In genomic region chr6:50110379-50110941, GRCm38 (mm10) we compare ENCODE assay signal across 8 mouse cellular contexts. TPM values are rescaled to one million over a fixed set of nuclear protein-coding genes. Genes with fewer than 3 reads are reported as not detected.
DNase-seq lines count a peak whose midpoint lies in the region; ATAC-seq and TF ChIP-seq lines count a peak whose summit lies in the region.

No protein-coding gene starts in this region.

- H3K4me2 ChIP-seq in liver, embryonic 12.5 days = peak overlapping the region; percentile 87
- H3K4me2 ChIP-seq in stomach, postnatal 0 days (replicated peaks; ENCODE audit: low read depth) = peak overlapping the region; percentile 94

- peaks cover 14% of the 10 kb centered on the region for H3K27me3 ChIP-seq in hindbrain, embryonic 10.5 days (ENCODE audit: insufficient read depth, poor library complexity, severe bottlenecking)
- peaks cover 35% of the 10 kb centered on the region for H3K27me3 ChIP-seq in liver, embryonic 12.5 days (replicated peaks)
- no peaks in the 10 kb centered on the region for H3K27me3 ChIP-seq in stomach, postnatal 0 days (ENCODE audit: control insufficient read depth, insufficient read depth, low read length)

- peak; percentile 31 to 61 for DNase-seq in heart, adult 18-20 months
- no peak for DNase-seq in heart, adult 8-10 months (ENCODE audit: low spot score)
- DNase-seq in Muller cell, postnatal 12 days (ENCODE audit: inconsistent ontology term) = peak; percentile 55
- peak; percentile 59 for DNase-seq in hindbrain, embryonic 10.5 days (ENCODE audit: low spot score)
- peak; percentile 66 for DNase-seq in neural tube, embryonic 10.5 days (ENCODE audit: extremely low spot score, low spot score)
- peak; percentile 57 for DNase-seq in stomach, postnatal 0 days (ENCODE audit: low spot score)

- no peaks in the 10 kb centered on the region for H3K4me1 ChIP-seq in embryonic fibroblast, embryonic 13.5 days (ENCODE audit: control insufficient read depth, insufficient read depth, low read length)
- peaks cover 32% of the 10 kb centered on the region for H3K4me1 ChIP-seq in hindbrain, embryonic 10.5 days (replicated peaks)
- H3K4me1 ChIP-seq in liver, embryonic 12.5 days = peaks cover 28% of the 10 kb centered on the region
- H3K4me1 ChIP-seq in stomach, postnatal 0 days (replicated peaks; ENCODE audit: control insufficient read depth, insufficient read depth) = no peaks in the 10 kb centered on the region

- peak overlapping the region; percentile 84 for H3K9ac ChIP-seq in liver, embryonic 12.5 days
- H3K9ac ChIP-seq in stomach, postnatal 0 days (ENCODE audit: low read length) = peak overlapping the region; percentile 78

- H3K9me3 ChIP-seq in hindbrain, embryonic 10.5 days = no peaks in the 10 kb centered on the region
- H3K9me3 ChIP-seq in liver, embryonic 12.5 days (replicated peaks) = no peaks in the 10 kb centered on the region
- H3K9me3 ChIP-seq in stomach, postnatal 0 days (ENCODE audit: control insufficient read depth, low read length) = no peaks in the 10 kb centered on the region

- ATAC-seq in liver, embryonic 12.5 days = peak; percentile 66
- ATAC-seq in stomach, postnatal 0 days (ENCODE audit: low FRiP score, low TSS enrichment) = peak; percentile 75; the same call in 1 of the 2 replicates

- H3K27ac ChIP-seq in embryonic fibroblast, embryonic 13.5 days (ENCODE audit: insufficient read depth, low read length) = no peak overlapping the region
- peak overlapping the region; percentile 95 for H3K27ac ChIP-seq in hindbrain, embryonic 10.5 days
- H3K27ac ChIP-seq in liver, embryonic 12.5 days = peak overlapping the region; percentile 79
- peak overlapping the region; percentile 61 for H3K27ac ChIP-seq in stomach, postnatal 0 days (replicated peaks)

- no peak for TF ChIP-seq CTCF in embryonic fibroblast, embryonic 13.5 days (IDR thresholded peaks at IDR 0.05; ENCODE audit: borderline replicate concordance, insufficient read depth, low read length)
- TF ChIP-seq CTCF in stomach, postnatal 0 days (IDR thresholded peaks at IDR 0.05; ENCODE audit: low read depth) = no peak

- no peaks in the 10 kb centered on the region for H3K36me3 ChIP-seq in hindbrain, embryonic 10.5 days
- H3K36me3 ChIP-seq in liver, embryonic 12.5 days = no peaks in the 10 kb centered on the region
- no peaks in the 10 kb centered on the region for H3K36me3 ChIP-seq in stomach, postnatal 0 days (ENCODE audit: control insufficient read depth, insufficient read depth, low read length)

- TF ChIP-seq EP300 in stomach, postnatal 0 days (optimal IDR thresholded peaks at IDR 0.05) = no peak

- 0 out of 2 replicates have a peak, but pooled peaks have one; percentile 19 for TF ChIP-seq POLR2A in embryonic fibroblast, embryonic 13.5 days (IDR thresholded peaks at IDR 0.05; ENCODE audit: low read depth, low read length)

- peak overlapping the region; percentile 83 for H3K4me3 ChIP-seq in embryonic fibroblast, embryonic 13.5 days (ENCODE audit: insufficient read depth, low read length)
- peak overlapping the region; percentile 84 for H3K4me3 ChIP-seq in hindbrain, embryonic 10.5 days
- H3K4me3 ChIP-seq in liver, embryonic 12.5 days = peak overlapping the region; percentile 84
- H3K4me3 ChIP-seq in stomach, postnatal 0 days (ENCODE audit: low read depth, low read length) = peak overlapping the region; percentile 72

- under 1% methylated on average over 71 of the region's 72 CpGs for WGBS in hindbrain, embryonic 10.5 days
- 0% methylated on average over 45 of the region's 72 CpGs for WGBS in liver, embryonic 12.5 days (ENCODE audit: insufficient replicate concordance)
- WGBS in stomach, postnatal 0 days = 0% methylated on average over 19 of the region's 72 CpGs

RNA-seq across cellular contexts. Expression of gene Mpp6, which starts 0.4 kb away (rescaled TPM):
- 10 to 100 TPM; 63.1 to 71.8 TPM for total RNA-seq in heart, adult 18-20 months (2021)
- total RNA-seq in heart, adult 8-10 months (2022) = 10 to 100 TPM; 56.0 to 63.6 (median 61.3) TPM
- polyA plus RNA-seq in embryonic fibroblast, embryonic 13.5 days (2011; ENCODE audit: insufficient read length, low read depth, missing spikeins) = 42.7 and 43.9 TPM in 2 replicates
- polyA plus RNA-seq in hindbrain, embryonic 10.5 days (2016; fragmentation: Nextera tagmentation; extraction: Ambion mirVana) = 51.3 and 64.8 TPM in 2 replicates
- 51.9 and 53.0 TPM in 2 replicates for polyA plus RNA-seq in liver, embryonic 12.5 days (2016; fragmentation: Nextera tagmentation; extraction: Ambion mirVana)
- 24.5 and 28.1 TPM in 2 replicates for polyA plus RNA-seq in stomach, postnatal 0 days (2015; fragmentation: Nextera tagmentation; extraction: Ambion mirVana)
